In genomic region chr2:84551390-84552100, GRCm38 (mm10) we compare ENCODE assay signal across 22 mouse cellular contexts.
DNase-seq lines count a peak whose midpoint lies in the region; ATAC-seq and TF ChIP-seq lines count a peak whose summit lies in the region.
"Had no signal": no experiment of that assay in that cellular context is flagged by ENCODE, and none has a peak within 500 bp of the region (broad histone marks: within the 10 kb centered on the region; RNA-seq: fewer than 3 reads in every experiment).

No protein-coding gene starts in this region.

- no peaks in the 10 kb centered on the region for H3K9me3 ChIP-seq in midbrain, postnatal 0 days (ENCODE audit: low read length)
- no peaks in the 10 kb centered on the region for H3K9me3 ChIP-seq in midbrain, embryonic 16.5 days (replicated peaks; ENCODE audit: control insufficient read depth, low read length, poor library complexity, severe bottlenecking)
- H3K9me3 ChIP-seq: heart, embryonic 12.5 days; hindbrain, embryonic 15.5 days; limb, embryonic 15.5 days; liver, embryonic 15.5 days had no signal

- H3K36me3 ChIP-seq in midbrain, postnatal 0 days (ENCODE audit: insufficient read depth, low read length) = no peaks in the 10 kb centered on the region
- no peaks in the 10 kb centered on the region for H3K36me3 ChIP-seq in midbrain, embryonic 16.5 days (ENCODE audit: control insufficient read depth, insufficient read depth, low read length)
- H3K36me3 ChIP-seq: heart, embryonic 12.5 days; hindbrain, embryonic 15.5 days; limb, embryonic 15.5 days; liver, embryonic 15.5 days had no signal

- H3K4me2 ChIP-seq in midbrain, postnatal 0 days (ENCODE audit: low read depth, low read length, poor library complexity, severe bottlenecking) = no peak overlapping the region
- no peak overlapping the region for H3K4me2 ChIP-seq in midbrain, embryonic 16.5 days (ENCODE audit: low read length)
- H3K4me2 ChIP-seq: heart, embryonic 12.5 days; hindbrain, embryonic 15.5 days; limb, embryonic 15.5 days; liver, embryonic 15.5 days had no signal

- no peak overlapping the region for H3K4me3 ChIP-seq in midbrain, postnatal 0 days (ENCODE audit: low read depth, low read length)
- no peak overlapping the region for H3K4me3 ChIP-seq in midbrain, embryonic 16.5 days (ENCODE audit: low read depth, low read length)
- H3K4me3 ChIP-seq: heart, embryonic 12.5 days; hindbrain, embryonic 15.5 days; limb, embryonic 15.5 days; liver, embryonic 15.5 days had no signal

- TF ChIP-seq CTCF in midbrain, postnatal 0 days (IDR thresholded peaks at IDR 0.05) = no peak

- intact Hi-C loops in heart, postnatal 36 days (cut with DNase I) = no loop called here
- intact Hi-C loops in heart, postnatal 14 days (cut with DNase I) = no loop called here

- peak; percentile 45 for DNase-seq in heart, adult 11 months
- DNase-seq in heart, postnatal 36 days = no peak
- peak; percentile 16 for DNase-seq in midbrain, postnatal 0 days (ENCODE audit: low spot score)
- DNase-seq in large intestine, adult 2 months (ENCODE audit: low read depth, low spot score) = peak; percentile 37
- DNase-seq in heart, postnatal 14 days = no peak
- DNase-seq in spleen, adult 12 weeks (ENCODE audit: low spot score) = no peak
- DNase-seq: adrenal gland, postnatal 10 days; cerebellum, adult 8-10 months; cerebellum, postnatal 36 days; gastrocnemius, postnatal 10 days; heart, adult 18-20 months; kidney, adult 8-10 months; kidney, postnatal 14 days; thymus, adult 18-20 months; thymus, postnatal 36 days had no signal

- peak; percentile 38 for ATAC-seq in midbrain, postnatal 0 days (ENCODE audit: low FRiP score)
- ATAC-seq in midbrain, embryonic 16.5 days = no peak
- ATAC-seq: forebrain, embryonic 14.5 days had no signal

- H3K27ac ChIP-seq in midbrain, postnatal 0 days (ENCODE audit: low read depth, low read length) = no peak overlapping the region
- no peak overlapping the region for H3K27ac ChIP-seq in midbrain, embryonic 16.5 days (ENCODE audit: low read length)
- H3K27ac ChIP-seq: hindbrain, embryonic 15.5 days; limb, embryonic 15.5 days; liver, embryonic 15.5 days; macrophage had no signal

- no peak overlapping the region for H3K9ac ChIP-seq in midbrain, postnatal 0 days (replicated peaks; ENCODE audit: low read length, poor library complexity, severe bottlenecking)
- H3K9ac ChIP-seq in midbrain, embryonic 16.5 days (ENCODE audit: low read depth, low read length) = no peak overlapping the region
- H3K9ac ChIP-seq: heart, embryonic 12.5 days; hindbrain, embryonic 15.5 days; limb, embryonic 15.5 days; liver, embryonic 15.5 days had no signal

- no peaks in the 10 kb centered on the region for H3K4me1 ChIP-seq in midbrain, postnatal 0 days (ENCODE audit: insufficient read depth, low read length)
- H3K4me1 ChIP-seq in midbrain, embryonic 16.5 days (ENCODE audit: control insufficient read depth, insufficient read depth, low read length) = no peaks in the 10 kb centered on the region
- H3K4me1 ChIP-seq: heart, embryonic 12.5 days; hindbrain, embryonic 15.5 days; limb, embryonic 15.5 days; liver, embryonic 15.5 days had no signal

- WGBS in midbrain, postnatal 0 days = 65% methylated on average over 10 of the region's 10 CpGs
- WGBS in midbrain, embryonic 16.5 days = 72% methylated on average over 10 of the region's 10 CpGs
- 55% methylated on average over 10 of the region's 10 CpGs for WGBS in large intestine, adult 2 months

- no peaks in the 10 kb centered on the region for H3K27me3 ChIP-seq in midbrain, postnatal 0 days (ENCODE audit: insufficient read depth, low read length)
- H3K27me3 ChIP-seq in midbrain, embryonic 16.5 days (ENCODE audit: control insufficient read depth, insufficient read depth, low read depth, low read length) = no peaks in the 10 kb centered on the region
- H3K27me3 ChIP-seq: heart, embryonic 12.5 days; hindbrain, embryonic 15.5 days; limb, embryonic 15.5 days; liver, embryonic 15.5 days had no signal

Comparison
In these comparisons a context has a peak if more than half of its experiments do, and no peak if none do; other contexts are left out.
1. DNase-seq: peak in heart, adult 11 months (single experiment), midbrain, postnatal 0 days (single experiment) and large intestine, adult 2 months (single experiment); none in heart, postnatal 36 days (0 of 2), heart, postnatal 14 days (0 of 2) and spleen, adult 12 weeks (single experiment).